Mouse (Mus musculus): Measurements from ENCODE around the gene Crxos.

The Crxos gene

DNA sequence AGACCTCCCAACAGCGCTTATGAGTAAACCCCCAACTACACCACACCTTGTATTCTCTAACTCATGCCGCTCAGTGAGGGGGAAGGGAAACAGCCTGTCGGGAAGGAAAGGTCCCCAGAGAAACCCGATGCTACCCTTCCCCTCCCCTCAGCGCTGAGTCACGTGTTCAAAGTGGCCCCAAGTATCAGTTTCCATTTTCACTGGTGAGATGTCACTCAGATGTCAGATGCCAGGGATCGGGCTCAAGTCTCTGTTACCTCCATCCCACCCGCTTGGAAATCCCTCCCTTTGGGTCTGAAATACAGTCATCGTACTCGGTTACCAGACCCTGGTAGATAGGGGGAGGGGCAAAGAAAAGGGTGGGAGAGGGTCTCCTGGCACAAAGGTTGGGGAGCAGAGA lies 39.4 kb downstream of the Crxos start:
- DNase-seq (ENCODE audit: low read depth) = peak; percentile 84

DNA sequence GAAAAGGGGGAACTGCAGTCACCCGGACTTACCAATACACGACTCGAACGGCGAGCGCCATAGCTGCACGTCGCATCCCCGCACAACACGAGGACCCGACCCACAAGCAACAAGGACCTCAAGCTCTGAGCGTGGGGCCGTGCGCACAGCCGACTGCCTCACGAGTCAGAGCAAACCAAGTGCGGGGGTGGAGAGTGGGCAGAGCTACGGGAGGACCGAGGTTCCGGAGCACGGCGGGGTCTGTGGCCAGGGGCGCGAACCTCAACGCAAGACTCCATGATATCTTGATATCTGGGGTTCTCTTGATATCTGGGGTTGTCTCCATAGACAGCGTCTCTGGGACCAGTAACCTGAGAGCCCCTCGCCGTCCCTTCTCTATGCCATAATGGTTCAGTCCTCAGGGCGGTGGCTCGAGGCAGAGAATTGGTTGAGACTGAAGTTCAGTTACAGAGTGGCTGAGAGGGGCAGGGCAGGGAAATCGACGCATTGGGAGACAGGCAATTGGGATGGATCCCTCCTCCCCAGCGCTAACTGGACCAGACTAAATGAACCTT lies 39.9 kb downstream of the Crxos start, which contains the start of gene Selenow:
Gene Selenow (minus strand): TSS at position 183 of the 554 bp plus-strand sequence.
- peak; percentile 94 for DNase-seq (ENCODE audit: low read depth)

DNA sequence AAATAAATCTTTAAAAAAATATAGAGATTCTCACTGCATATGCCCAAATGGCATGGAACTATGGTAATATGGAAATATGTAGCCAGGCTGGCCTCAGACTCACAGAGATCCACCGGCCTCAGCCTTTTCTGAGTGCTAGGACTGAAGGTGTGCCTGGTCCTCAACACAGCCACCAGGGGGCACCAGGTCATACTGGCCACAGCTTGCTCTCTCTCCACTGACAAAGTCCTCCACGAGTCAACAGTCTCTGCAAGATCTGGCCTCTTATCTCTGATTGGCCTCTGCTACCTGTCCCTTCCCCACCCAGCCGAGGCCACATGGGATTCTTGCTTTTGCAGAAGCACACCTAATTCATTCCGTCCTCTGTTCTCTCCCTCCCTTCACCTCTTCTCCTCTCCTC lies 47.5 kb downstream of the Crxos start:
- peak; percentile 84 for DNase-seq (ENCODE audit: low read depth)

DNA sequence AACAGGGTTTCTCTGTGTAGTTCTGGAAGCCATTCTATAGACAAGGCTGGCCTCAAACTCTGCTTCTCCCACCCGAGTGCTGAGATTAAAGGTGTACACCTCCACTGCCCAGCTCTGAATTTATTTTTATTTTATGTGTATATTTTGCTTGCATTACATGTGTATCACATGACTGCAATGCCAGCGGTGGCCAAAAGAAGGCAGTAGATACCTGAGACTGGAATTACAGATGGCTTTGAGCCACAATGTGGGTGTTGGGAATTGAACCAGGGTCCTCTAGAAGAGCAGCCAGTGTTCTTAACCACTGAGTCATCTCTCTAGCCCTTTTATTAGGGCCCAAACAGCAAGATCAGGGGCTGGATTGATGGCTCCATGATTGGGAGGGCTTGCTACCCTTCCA lies 48.1 kb downstream of the Crxos start:
- DNase-seq (ENCODE audit: low read depth) = peak; percentile 53

DNA sequence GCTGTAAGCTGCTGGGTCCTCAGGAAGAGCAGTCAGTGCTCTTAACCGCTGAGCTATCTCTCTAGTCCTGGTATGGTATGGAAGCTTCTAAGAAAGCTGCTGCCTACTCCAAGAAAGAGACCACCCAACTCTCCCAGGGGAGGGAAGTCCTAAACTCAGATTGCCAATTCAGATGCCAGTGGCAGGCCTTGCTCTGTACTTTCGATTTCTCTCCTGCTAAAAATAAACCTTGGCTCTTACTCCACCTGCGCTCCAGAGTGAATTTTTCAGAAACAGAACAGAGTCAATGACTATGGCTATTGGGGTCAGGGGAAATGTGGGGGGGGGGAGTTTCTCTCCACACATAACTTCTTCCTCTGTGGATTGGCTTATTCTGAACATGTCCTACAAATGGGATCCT lies 49.2 kb downstream of the Crxos start:
- no peak for DNase-seq (ENCODE audit: low read depth)

DNA sequence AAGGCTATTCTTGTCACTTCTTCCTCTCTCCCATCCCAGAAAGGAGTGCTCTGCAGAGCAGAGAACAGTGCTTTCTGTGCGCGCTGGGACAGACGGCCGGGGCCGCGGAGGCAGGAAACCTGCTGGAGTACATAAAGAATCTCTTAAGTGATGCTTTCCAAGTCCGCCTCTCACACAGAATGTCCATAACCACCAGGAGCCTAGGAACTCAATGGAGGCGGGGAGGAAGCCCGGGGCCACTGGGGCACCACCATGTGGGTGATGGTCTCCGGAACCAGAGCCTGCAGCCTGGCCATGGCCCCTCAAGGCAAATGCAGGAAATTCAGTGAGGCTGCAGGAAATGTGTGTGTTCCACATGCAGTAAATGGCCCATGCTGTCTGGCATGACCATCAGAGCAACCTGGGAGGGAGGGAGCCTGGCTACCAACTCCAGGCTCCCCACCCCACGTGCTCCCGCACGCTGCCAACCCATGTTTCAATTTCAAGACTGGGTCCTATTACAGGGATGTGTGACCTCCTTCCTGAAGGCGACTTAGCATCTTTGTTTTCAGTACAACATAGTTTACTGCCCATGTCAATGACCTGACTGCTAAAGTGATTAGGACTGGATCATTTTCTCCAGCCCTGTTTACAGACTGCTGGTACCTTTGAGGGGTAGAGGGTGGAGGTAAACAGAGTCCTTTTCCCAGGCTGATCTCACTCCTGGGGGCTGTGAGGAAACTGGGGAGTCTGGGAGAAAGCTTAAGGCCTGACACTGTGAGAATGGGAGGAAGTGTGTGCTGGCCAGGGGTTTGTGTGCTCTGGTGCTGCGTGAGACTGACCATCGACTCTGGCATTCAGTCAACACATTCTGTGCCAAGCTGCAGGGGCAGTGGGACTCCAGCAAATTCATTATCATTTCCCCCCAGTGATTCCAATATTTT lies 51.3 kb downstream of the Crxos start:
- DNase-seq (ENCODE audit: low read depth) = no peak

DNA sequence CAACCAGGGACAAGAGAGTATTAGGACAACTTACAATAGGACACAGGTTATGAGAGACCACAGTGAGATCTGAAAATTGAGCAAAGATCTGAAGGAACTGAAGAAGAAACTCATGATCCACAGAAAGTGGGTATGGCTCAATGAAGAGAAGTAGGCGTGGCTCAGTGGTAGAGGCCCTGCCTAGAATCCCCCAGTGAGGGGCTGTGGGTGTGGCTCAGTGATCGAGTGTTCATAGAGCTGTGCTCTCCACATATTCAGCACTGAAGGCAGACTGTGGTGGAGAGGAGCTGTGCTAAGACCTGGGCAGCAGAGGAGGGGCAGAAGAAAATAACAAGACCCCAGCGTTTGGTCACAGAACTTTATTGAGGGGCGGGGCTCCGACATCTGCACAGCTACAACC lies 55.1 kb downstream of the Crxos start:
- DNase-seq (ENCODE audit: low read depth) = no peak

DNA sequence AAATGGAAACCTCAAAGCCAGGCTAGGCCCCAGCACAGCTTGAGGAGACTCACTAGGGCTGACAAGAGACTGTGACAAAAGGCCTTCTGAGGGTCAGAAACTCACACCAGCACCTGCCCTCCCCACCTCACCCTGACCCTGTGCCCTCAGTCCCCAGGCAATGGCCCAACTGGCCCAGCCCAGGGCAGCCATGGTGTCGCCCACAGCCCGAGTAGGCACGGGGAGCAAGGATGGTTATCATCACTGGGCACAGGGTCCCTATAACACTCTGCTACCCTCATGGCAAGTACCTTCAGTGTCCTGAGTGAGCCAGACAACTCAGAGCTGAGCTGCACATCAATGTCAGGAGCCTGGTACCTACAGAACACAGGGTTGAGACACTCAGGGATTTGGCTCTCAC lies 56.2 kb downstream of the Crxos start:
- no peak for DNase-seq (ENCODE audit: low read depth)

DNA sequence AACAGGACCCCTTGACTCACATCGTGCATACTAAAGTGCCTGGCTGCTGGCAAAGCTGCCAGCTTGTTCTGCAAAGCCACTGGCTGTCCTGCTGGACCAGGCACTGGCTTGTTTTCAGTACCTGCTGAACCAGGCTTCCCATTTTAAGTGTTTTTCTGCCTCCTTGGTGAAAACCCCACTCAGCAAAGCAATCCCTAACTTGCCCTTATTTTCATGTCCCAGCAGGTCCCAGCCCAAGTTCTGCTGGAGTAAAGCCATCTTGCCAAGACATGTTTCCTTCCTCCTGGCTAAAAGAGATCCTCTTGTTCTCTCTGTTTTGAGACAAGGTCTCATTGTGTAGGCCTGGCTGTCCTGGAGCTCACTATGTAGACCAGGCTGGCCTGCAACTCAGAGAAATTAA lies 61.9 kb downstream of the Crxos start:
- DNase-seq (ENCODE audit: low read depth) = no peak

DNA sequence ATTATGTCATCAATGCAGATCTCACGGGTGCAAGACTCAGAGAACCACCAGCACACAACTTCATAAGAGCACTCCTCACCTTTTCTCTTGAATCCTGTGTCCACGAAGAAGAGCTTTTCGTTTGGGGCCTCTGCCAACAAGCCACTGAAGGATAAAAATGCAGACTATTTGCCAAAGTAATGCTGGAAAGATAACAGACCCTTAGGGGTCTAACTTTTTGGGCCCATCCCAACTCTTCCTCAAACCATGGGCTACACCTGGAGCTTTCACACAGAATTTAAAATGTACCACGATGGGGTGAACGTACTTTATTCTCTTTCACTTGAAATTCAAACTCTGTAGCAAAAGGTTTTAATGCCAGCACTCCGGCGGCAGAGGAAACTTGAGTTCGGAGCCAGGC lies 62.8 kb downstream of the Crxos start:
- DNase-seq (ENCODE audit: low read depth) = no peak

DNA sequence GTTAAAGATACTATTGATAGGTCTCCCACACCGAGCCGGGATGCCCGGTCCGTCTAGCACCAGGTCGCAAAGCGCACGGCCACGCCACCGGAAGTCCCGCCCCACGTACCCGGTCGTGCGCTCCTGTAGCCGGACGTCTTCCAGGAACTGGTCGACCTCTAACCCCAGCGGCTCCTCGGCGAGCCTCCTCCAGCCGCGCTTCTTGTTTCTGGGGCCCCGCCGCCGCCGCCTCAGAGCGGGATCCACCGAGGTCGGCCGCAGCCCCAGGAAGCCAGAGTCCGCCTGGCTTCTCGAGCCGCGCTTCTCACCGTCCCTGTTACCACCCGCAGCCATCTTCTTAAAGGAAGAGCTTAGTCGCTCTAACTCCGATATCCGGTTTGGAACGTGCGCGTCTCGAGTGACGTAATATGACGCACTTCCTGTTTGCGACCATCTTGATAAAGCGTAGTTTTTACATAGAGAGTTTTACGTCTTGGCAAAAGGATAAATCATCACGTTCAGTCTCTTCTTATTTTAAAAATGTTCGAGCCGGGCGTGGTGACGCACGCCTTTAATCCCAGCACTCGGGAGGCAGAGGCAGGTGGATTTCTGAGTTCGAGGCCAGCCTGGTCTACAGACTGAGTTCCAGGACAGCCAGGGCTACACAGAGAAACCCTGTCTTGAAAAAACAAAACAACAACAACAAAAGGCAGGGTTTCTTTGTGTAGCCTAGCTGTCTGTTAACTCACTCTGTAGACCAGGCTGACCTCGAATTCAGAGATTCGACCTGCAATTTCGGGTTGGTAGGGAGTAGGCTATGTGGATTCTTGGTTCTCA lies 63.5 kb downstream of the Crxos start, which contains the start of gene Nop53:
Gene Nop53 (minus strand): TSS at position 354 of the 816 bp plus-strand sequence.
- DNase-seq (ENCODE audit: low read depth) = peak; percentile 99

DNA sequence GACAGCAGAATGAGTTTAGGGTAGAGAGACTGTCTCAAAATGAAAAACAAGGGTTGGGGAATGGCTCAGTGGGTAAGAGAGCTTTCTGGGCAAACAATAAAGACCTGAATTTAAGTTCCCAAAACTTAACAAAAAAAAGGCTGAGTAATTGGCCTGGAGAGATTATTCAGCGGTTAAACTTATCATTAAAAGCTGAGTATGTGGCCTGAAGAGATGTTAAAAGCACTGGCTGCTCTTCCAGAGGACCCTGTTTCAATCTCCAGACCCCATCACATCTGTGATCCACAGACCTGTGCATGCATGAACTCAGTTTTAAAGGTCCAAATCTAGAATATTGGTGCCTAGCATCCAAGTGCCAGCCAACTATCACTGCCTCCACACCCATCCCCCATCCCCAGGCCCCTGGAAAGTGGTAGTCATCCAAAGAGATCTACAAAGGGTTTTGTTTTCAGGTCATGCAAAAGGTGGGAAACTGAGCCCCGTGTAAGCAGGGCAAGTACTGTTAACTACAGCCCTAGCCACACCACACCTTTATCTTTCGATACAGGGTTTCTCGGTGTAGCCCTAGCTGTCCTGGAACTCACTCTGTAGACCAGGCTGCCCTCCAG lies 65.3 kb downstream of the Crxos start:
- no peak for DNase-seq (ENCODE audit: low read depth)

DNA sequence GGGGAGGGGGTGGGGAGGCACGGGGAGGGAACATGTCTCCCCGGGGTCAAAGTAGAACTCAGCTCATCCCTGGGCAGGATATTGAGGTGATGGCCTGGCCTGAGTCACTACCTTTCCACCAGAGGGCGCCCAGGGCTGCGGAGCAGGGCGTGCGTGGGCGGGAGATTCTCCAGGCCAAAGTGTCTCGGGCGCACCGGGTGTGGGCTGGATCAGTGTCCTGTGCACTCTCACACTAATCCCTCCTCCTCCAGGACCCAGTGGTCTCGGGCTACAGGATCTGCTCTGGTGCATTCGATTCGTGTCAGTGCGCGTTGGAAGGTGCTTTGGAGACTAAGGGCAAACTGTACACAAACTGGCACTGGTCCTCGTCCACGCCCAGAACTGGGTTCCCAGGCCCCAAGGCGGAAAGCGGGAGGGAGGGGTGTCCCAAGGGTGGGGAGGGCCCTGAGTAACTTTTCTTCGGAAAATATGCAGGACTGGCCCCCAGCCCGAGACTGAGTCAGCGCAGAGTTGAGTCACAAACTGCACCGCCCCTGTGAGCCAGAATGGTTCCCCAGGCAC lies 66.0 kb downstream of the Crxos start:
- peak; percentile 88 for DNase-seq (ENCODE audit: low read depth)

DNA sequence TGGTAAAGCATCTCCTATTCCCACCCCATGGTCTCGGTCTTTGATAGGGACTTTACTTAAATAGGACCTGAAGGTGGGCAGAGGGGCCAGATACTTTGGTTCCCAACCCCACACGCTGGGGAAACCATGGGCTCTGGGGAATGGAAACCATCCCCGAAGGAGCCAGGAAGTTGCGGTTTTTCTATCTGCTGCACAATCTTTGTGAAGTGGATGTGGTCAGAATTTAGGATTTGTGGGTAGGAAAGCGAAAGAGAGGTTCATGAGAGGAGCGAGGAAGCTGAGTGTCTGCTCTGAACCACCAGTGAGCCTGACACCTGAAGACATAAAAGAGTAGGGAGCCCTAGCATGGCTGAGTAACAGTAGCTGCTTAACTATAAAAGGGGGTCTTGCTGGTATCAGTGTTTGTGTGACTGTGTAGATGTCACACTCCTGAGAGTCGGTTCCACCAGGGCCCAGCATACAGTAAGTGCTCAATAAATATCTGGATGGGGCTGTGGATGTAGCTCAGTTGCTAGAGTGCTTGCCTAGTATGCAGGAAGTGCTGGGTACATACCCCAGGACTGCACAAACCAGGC lies 66.9 kb downstream of the Crxos start:
- DNase-seq (ENCODE audit: low read depth) = peak; percentile 76

DNA sequence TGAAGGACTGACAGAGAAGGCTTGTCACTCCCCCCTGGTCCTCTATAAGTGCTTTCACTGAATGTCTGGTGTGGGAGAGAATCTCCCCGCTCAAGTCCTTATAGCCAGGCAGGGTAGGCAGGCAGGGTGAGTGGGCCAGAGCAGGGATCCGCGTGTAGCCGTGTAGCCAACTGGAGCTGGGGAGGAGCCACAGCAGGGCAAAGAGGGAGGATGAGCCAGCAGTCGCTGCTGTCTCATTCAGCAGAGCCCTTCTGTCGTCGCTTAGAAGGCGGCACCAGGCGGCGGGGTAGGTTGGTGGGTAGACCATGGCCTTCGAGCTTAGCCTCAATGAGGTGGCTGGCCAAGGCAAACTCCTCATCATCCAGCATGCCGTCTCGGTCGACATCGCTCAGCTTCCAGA lies 67.6 kb downstream of the Crxos start:
- no peak for DNase-seq (ENCODE audit: low read depth)

DNA sequence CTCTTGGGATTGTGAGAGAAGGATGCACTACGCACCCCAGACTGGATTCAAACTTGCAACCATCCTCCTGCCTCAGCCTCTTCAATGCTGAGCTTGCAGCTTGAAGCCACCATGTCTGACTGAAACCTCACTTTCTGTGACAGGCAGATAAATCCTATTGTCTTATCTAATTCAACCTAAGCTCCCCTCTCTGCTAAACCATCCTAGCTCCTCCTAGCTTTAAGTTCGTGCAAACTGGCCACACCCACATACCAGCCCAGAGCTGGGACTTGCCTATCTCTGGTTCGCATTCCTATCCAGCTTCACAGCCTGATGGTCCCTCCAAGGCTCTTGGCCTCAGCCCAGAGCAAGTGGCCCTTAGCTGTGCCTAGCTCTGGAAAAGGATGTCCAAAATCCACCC lies 70.0 kb downstream of the Crxos start:
- no peak for DNase-seq (ENCODE audit: low read depth)
